Mouse (Mus musculus) embryo, embryonic 9.5 days (tissue): ENCODE measurements around the gene Olfr599.
"Not testable (repeated sequence)": the region's sequence is repeated elsewhere in the genome, so short reads cannot be mapped to it uniquely, and the experiment has no call there.

Source experiments
- DNase-seq: peaks from one replicate; pipeline ENCODE4 v3.0.0-alpha.2; 2017; ENCODE audit errors: extremely low spot score

Gene Olfr599

DNA sequence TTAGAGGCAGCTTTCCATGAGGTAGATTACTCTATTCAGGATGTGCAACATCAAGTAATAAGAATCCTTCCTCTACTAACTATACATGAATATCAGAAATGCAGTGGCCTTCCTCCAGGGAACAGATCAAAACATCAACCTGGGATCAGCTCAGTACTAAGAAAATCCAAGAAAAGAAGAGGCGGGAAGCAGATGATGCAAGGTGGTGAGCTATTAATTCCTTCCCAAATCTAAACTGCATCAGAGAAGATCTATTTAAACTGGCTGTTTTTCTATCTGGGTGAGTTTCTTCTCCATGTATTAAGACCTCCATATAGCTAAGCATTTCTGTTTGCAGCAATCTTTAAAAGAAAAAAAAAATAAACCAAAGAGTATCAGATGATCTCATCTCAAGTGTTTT is at the start of gene Olfr599:
Olfr599 (plus strand) TSS at position 301 of the 400 bp plus-strand sequence.
- no peak for DNase-seq

DNA sequence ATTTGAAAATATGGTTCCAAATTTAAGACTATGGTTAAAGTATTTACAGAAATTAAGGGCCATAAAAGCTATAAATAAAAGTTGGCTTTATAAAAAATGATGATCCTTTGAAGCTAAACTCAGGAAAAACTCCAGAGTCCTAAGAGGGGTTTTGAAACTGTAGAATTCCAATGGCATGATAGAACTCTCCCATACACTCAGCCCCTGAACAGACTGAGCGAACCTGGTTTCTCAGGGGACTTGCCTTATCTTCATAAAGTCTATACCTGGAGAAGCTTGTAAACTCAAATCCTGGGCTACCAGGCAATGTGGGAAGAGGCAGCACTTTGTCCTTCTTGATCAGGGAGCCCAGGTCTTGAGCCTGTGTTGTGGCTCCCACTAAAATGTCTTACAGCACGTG is 30.4 kb upstream of the Olfr599 start, which contains the start of gene Olfr596:
Olfr596 (plus strand) TSS at position 301 of the 400 bp plus-strand sequence.
- not testable (repeated sequence) for DNase-seq

DNA sequence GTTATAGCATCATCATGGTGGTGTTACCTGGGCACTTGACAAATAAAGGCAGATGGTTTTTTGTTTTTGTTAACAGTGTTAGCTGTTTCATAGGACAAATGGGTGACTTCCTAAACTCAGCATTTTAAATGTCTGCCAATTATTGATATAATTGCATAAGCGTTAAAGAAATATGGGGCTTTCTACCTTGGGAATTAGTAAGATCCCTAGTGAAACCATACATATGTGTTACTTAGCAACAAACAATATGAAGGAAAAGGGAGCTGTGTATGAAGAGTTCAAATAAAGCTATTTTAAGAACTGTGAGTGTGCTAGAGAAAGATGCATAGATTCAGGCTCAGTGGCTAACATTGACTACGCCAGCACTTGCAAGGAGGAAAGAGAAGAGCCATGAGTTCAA is 19.7 kb upstream of the Olfr599 start, which contains the start of gene Olfr597:
Olfr597 (plus strand) TSS at position 301 of the 400 bp plus-strand sequence.
- not testable (repeated sequence) for DNase-seq

DNA sequence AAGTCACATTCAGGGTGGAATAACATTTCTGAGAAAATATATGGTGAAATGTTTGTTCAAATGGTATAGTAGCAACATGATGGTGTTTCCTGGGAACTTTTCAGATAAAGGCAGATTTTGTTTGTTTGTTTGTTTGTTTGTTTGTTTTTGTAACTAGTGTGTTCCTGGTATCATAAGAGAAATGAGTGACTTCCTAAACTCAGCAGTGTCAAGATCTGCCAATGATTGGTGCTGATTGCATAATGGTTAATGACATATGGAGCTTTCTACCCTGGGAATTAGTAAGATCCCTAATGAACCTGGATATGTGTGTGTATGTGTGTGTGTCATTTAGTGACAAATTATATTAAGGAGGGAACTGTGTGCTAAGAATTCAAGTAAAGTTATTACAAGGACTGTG is 12.4 kb upstream of the Olfr599 start, which contains the start of gene Olfr598:
Olfr598 (plus strand) TSS at position 301 of the 400 bp plus-strand sequence.
- DNase-seq, result no peak

DNA sequence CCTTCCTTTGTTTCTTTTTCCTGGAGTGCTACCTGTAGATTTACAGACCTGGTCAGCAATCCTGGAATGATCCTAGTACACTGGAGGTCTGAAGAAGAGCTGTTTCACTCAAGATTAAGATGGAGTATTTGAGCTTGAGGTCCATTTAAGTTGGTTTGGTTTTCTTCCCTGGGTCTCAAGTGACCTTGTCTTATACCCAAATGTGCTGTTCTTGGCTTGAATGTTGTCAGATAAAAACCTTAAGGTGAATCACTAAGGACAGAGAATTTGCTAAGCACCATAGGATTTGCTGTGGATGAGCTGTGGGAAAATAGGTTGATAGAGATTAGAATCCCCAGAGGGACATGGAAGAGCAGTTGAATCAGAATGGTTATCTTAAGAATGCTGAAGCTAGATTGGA is 13.9 kb downstream of the Olfr599 start, which contains the start of gene Olfr600:
Olfr600 (minus strand) TSS at position 101 of the 400 bp plus-strand sequence.
- DNase-seq, result no peak

DNA sequence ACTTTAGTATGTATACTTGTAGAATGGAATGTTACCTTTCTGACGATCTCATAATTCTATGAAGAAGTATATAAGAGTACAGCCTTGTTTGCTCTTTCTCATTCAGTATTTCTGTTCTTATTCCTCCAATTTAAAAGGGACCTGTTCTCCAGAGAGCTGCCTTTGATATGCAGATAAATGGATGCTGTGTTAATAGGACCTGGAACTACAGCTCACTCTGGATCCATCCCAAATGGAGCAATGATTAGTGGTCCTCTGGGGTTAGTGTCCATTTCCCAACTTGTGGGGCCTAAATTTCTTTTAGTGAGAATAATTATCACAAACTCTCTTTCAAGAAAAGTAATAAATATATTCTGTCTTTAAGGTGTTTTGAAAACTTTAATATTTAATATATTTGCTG is 26.8 kb downstream of the Olfr599 start, which contains the start of gene Olfr601:
Olfr601 (minus strand) TSS at position 101 of the 400 bp plus-strand sequence.
- DNase-seq, result no peak

DNA sequence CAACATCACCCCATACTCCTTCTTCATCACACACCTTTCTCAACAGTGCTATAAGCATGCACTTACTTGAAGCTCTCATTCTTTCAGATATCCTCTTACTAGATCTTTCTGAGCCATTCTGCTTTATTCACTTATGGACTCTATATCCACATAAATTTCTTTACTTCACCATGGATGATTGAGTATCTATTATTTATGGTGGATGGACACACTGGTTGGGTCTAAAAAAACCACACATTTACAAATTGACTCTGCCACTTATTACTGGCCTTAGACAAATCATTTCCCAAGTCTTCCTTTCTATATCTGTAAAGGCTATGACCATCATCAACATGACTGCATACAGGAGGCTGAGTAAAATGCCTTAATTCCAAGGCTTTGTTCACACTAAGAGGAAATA is 50.4 kb downstream of the Olfr599 start, which contains the start of gene Olfr603:
Olfr603 (minus strand) TSS at position 101 of the 400 bp plus-strand sequence.
- DNase-seq, result no peak
